23 mouse cellular contexts compared by ENCODE assay signal in the genomic region with DNA sequence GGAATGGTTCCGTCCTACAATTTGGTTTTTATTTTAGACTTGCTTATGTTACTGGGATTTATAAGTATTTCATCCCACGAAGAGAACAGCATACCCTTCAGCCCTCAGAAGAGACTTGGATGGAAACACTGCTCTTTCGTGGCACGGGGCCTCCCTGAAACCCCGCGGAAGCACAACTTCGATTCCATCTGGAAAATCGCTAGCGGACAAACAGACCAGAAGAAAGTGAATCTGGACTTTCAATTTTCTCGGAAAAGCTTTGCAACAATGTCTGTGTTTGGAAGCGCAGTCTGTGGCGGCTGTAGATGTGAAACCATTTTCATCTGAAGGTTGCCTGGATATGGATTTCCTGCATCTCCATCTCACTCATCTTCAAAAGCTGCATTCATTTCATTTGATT.
DNase-seq lines count a peak whose midpoint lies in the region; ATAC-seq and TF ChIP-seq lines count a peak whose summit lies in the region.
"Had no signal": no experiment of that assay in that cellular context is flagged by ENCODE, and none has a peak within 500 bp of the region (broad histone marks: within the 10 kb centered on the region; RNA-seq: fewer than 3 reads in every experiment).

No protein-coding gene starts in this region.

- H3K27ac ChIP-seq in kidney, adult 2 months (ENCODE audit: insufficient read depth, low read depth, low read length): no peak overlapping the region
- H3K27ac ChIP-seq in limb, embryonic 15.5 days: peak overlapping the region; percentile 64
- H3K27ac ChIP-seq in layer of hippocampus, adult 2 months: no peak overlapping the region
- no peak overlapping the region for H3K27ac ChIP-seq in hindbrain, embryonic 10.5 days
- H3K27ac ChIP-seq: forebrain, embryonic 10.5 days; hindbrain, embryonic 15.5 days; liver, embryonic 12.5 days; lung, embryonic 15.5 days; macrophage had no signal

- H3K27me3 ChIP-seq in kidney, adult 2 months (replicated peaks; ENCODE audit: control insufficient read depth, insufficient read depth, low read length): no peaks in the 10 kb centered on the region
- no peaks in the 10 kb centered on the region for H3K27me3 ChIP-seq in limb, embryonic 15.5 days
- no peaks in the 10 kb centered on the region for H3K27me3 ChIP-seq in hindbrain, embryonic 10.5 days (ENCODE audit: insufficient read depth, poor library complexity, severe bottlenecking)
- H3K27me3 ChIP-seq: hindbrain, embryonic 15.5 days; liver, embryonic 12.5 days; lung, embryonic 15.5 days; Patski had no signal

- peak overlapping the region; percentile 21; the same call in 1 of the 2 replicates for H3K4me3 ChIP-seq in kidney, adult 2 months (ENCODE audit: insufficient read depth, low read depth, low read length)
- H3K4me3 ChIP-seq in limb, embryonic 15.5 days: no peak overlapping the region
- H3K4me3 ChIP-seq in layer of hippocampus, adult 2 months: no peak overlapping the region
- no peak overlapping the region for H3K4me3 ChIP-seq in hindbrain, embryonic 10.5 days
- H3K4me3 ChIP-seq: forebrain, embryonic 10.5 days; hindbrain, embryonic 15.5 days; liver, embryonic 12.5 days; lung, embryonic 15.5 days had no signal

- H3K4me2 ChIP-seq in limb, embryonic 15.5 days: 0 out of 2 replicates have a peak overlapping the region, but pooled peaks have one; percentile 17
- H3K4me2 ChIP-seq: hindbrain, embryonic 15.5 days; liver, embryonic 12.5 days; lung, embryonic 15.5 days; midbrain, embryonic 11.5 days had no signal

- H3K4me1 ChIP-seq in kidney, adult 2 months (ENCODE audit: control insufficient read depth, insufficient read depth, low read length): no peaks in the 10 kb centered on the region
- peaks cover 8% of the 10 kb centered on the region for H3K4me1 ChIP-seq in limb, embryonic 15.5 days
- H3K4me1 ChIP-seq in hindbrain, embryonic 10.5 days (replicated peaks): no peaks in the 10 kb centered on the region
- H3K4me1 ChIP-seq: hindbrain, embryonic 15.5 days; liver, embryonic 12.5 days had no signal

- no peak for ATAC-seq in limb, embryonic 15.5 days (ENCODE audit: insufficient number of reproducible peaks, low FRiP score, low TSS enrichment, low read depth)
- ATAC-seq: CD4-positive, CD25-positive, alpha-beta regulatory T cell, adult 4 months; forebrain, postnatal 0 days; liver, embryonic 12.5 days; Patski had no signal

- no peaks in the 10 kb centered on the region for H3K9me3 ChIP-seq in limb, embryonic 15.5 days
- H3K9me3 ChIP-seq in hindbrain, embryonic 10.5 days: no peaks in the 10 kb centered on the region
- H3K9me3 ChIP-seq: forebrain, embryonic 10.5 days; hindbrain, embryonic 15.5 days; liver, embryonic 12.5 days; lung, embryonic 15.5 days had no signal

- WGBS in kidney, adult 2 months: 80% methylated on average over 12 of the region's 12 CpGs
- WGBS in limb, embryonic 15.5 days: 69% methylated on average over 12 of the region's 12 CpGs
- 91% methylated on average over 12 of the region's 12 CpGs for WGBS in hindbrain, embryonic 10.5 days

- DNase-seq in heart, adult 11 months: peak; percentile 92
- no peak for DNase-seq in heart, postnatal 4 days
- no peak for DNase-seq in kidney, adult 2 months
- DNase-seq in kidney, postnatal 14 days: no peak
- no peak for DNase-seq in layer of hippocampus, adult 2 months (ENCODE audit: low spot score in 2 of 2)
- DNase-seq in hindbrain, embryonic 10.5 days (ENCODE audit: low spot score): no peak
- DNase-seq: adrenal gland, postnatal 14 days; cerebellum, adult 18-20 months; cerebellum, postnatal 25 days; embryo, embryonic 11 days; forebrain, postnatal 0 days; kidney, adult 11 months; kidney, postnatal 10 days; thymus, postnatal 25 days had no signal

- no peak overlapping the region for H3K9ac ChIP-seq in limb, embryonic 15.5 days
- H3K9ac ChIP-seq: forebrain, postnatal 0 days; hindbrain, embryonic 15.5 days; liver, embryonic 12.5 days; lung, embryonic 15.5 days had no signal

- no peaks in the 10 kb centered on the region for H3K36me3 ChIP-seq in kidney, adult 2 months (ENCODE audit: control insufficient read depth, insufficient read depth, low read length)
- no peaks in the 10 kb centered on the region for H3K36me3 ChIP-seq in limb, embryonic 15.5 days
- H3K36me3 ChIP-seq in hindbrain, embryonic 10.5 days: no peaks in the 10 kb centered on the region
- H3K36me3 ChIP-seq: forebrain, embryonic 10.5 days; hindbrain, embryonic 15.5 days; liver, embryonic 12.5 days; lung, embryonic 15.5 days had no signal

- TF ChIP-seq CTCF in kidney, adult 2 months (conservative IDR thresholded peaks at IDR 0.05; ENCODE audit: insufficient read depth, insufficient read length, low read depth, low read length): no peak
- TF ChIP-seq CTCF in layer of hippocampus, adult 2 months (conservative IDR thresholded peaks at IDR 0.05): no peak

- no peak for TF ChIP-seq POLR2A in kidney, adult 2 months (IDR thresholded peaks at IDR 0.05; ENCODE audit: low read depth, low read length)
